Mouse (Mus musculus): ENCODE data around the gene Ccdc93. TPM values are rescaled to one million over a fixed set of nuclear protein-coding genes. Genes with fewer than 3 reads are reported as not detected.
A peak's percentile ranks its signal among the peaks of the same experiment; 100 is the strongest.

Gene Ccdc93
- 37.7 and 43.4 TPM in 2 replicates for total RNA-seq (2017)

GRCm38 (mm10) chr1:121430938-121431928 is at the start of gene Ccdc93:
TSS of gene Ccdc93 (plus strand) at chr1:121431049.
- peak; percentile 81 for ATAC-seq (ENCODE audit: extremely low read depth, insufficient number of reproducible peaks, low FRiP score, poor library complexity, severe bottlenecking)

DNA sequence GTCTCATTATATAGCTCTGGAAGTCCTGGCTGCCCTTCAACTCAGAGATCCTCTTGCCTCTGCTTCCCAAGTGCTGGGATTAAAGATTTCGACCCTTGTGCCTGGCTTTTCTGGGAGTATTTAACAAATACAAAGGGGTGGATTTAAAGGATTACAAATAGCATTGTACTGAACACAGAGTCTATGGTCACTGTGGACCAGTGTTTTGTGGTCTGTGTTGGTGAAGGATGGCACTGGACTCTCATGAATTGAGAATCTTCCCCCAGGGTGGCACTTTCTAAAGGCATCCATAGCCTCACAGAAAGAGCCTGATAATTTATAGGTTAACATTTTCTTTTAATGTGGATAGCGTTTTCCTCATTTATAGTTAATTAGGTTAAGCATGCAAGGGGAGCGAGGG is 49.3 kb upstream of the Ccdc93 start:
- ATAC-seq (ENCODE audit: extremely low read depth, insufficient number of reproducible peaks, low FRiP score, poor library complexity, severe bottlenecking) = no peak

GRCm38 (mm10) chr1:121388312-121388711 is 42.5 kb upstream of the Ccdc93 start:
- ATAC-seq (ENCODE audit: extremely low read depth, insufficient number of reproducible peaks, low FRiP score, poor library complexity, severe bottlenecking) = no peak

- no peak for ATAC-seq (ENCODE audit: extremely low read depth, insufficient number of reproducible peaks, low FRiP score, poor library complexity, severe bottlenecking)
These were observed 42.1 kb upstream of the Ccdc93 start for GRCm38 (mm10) chr1:121388732-121389131.

DNA sequence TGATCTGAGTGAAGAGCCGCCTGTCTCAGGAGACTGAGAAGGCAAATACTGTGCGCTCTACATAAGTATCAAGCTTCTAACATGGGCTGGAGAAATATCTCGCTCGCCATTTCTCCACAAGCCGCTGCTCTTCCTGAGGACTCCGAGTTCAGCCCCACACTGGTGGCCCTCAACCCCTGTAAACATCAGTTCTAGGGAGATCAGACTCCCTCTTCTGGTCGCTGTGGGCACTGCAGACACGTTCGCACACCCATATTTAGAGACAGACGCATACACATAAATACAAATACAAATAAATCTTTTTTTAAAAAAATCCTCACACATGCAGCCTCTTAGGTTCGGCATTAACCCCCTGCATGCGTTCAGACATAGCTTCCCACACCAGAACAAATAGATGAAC is 41.3 kb upstream of the Ccdc93 start:
- ATAC-seq (ENCODE audit: extremely low read depth, insufficient number of reproducible peaks, low FRiP score, poor library complexity, severe bottlenecking) = no peak

DNA sequence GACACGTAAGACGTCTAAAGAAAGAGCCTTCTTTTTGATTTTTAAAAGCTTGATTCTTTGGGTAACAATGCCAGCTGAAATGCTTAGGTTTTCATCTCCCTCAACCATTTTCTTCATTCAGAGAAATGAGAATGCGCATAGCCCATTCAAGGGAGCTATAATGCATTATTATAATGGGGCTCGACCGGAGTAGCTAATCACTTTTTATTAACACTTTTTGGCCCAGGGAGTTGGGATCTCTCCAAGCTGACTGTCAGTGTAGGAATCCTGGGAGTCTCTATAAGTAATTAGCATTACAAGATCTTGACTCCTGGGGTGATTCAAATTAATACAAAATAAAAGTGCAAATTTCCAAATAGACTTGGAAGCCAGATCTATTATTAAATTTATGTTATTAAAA is 40.8 kb upstream of the Ccdc93 start:
- no peak for ATAC-seq (ENCODE audit: extremely low read depth, insufficient number of reproducible peaks, low FRiP score, poor library complexity, severe bottlenecking)

- ATAC-seq (ENCODE audit: extremely low read depth, insufficient number of reproducible peaks, low FRiP score, poor library complexity, severe bottlenecking) = no peak
These were observed 40.4 kb upstream of the Ccdc93 start for GRCm38 (mm10) chr1:121390421-121390820.

DNA sequence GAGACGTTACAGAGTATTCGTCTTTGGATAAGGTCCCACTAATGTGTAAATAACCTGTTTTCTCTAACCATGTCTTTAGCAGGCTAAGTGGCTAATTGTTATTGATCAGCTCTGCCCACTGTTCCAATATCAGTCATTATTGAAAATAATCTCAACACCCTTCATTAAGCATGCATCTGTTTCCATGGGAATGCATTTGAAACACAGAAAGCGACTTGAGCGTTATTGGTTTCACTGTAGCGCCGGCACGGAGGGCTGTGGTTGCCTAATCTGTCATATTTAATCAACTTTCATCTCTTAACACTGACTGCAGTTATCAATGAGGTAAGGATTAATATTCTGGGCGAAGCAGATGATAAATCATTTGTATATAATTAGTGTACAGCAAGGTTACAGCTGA is 40.0 kb upstream of the Ccdc93 start:
- no peak for ATAC-seq (ENCODE audit: extremely low read depth, insufficient number of reproducible peaks, low FRiP score, poor library complexity, severe bottlenecking)

- no peak for ATAC-seq (ENCODE audit: extremely low read depth, insufficient number of reproducible peaks, low FRiP score, poor library complexity, severe bottlenecking)
These were observed 37.7 kb upstream of the Ccdc93 start for GRCm38 (mm10) chr1:121393117-121393516.

DNA sequence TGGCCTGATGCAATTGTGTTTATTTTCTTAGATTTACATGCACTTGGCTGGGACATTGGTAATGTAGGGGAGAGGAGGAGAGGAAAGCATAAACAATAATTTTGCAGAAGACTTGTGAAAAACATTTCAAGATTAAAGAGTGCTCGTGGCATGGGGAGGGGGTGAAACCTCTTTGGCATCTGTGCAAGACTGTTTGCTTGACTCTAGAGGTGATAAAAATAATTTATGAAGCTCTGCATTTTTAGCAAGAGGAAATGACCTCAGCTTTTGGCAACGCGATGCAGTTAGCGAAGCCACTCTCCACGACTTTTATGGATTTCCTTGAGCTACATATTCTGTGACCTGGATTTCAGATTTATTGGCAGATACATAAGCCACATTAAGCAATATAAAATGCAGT is 36.1 kb upstream of the Ccdc93 start:
- ATAC-seq (ENCODE audit: extremely low read depth, insufficient number of reproducible peaks, low FRiP score, poor library complexity, severe bottlenecking) = no peak

DNA sequence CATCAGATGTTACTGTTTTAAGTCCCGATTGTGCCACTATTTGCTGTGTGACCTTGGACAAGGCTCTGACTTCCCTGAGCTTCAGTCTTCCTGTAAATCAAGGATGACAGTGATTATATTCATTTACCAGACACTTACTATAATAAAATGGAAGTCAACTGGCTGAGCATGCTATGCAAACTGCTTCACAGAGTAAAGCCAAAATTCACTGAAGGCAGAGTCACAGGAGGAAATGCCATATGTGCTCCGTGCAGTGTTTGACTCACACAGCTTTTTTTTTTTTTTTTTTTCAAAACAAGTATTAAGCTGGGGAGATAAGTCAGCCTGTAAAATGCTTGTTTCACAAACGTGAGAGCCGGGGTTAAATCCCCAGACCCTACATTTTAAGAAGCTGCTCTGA is 34.3 kb upstream of the Ccdc93 start:
- no peak for ATAC-seq (ENCODE audit: extremely low read depth, insufficient number of reproducible peaks, low FRiP score, poor library complexity, severe bottlenecking)

DNA sequence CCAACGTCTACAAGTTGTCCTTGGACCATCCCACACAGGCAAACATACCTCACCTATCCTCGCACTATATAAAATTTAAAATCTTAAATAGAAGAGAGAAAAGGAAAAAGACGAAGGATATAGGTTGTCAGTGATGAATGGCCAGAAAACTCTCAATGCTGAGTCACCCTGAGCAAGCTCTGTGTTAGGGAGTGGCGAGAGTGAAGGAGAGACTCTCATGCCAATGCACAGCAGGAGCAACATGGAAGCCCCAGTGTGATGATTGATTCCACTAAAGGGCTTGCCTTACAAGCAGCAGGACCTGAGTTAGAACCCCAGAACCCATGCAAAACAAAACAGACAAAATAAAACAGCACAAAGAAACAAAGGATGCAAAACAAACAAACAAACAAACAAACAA is 32.6 kb upstream of the Ccdc93 start:
- ATAC-seq (ENCODE audit: extremely low read depth, insufficient number of reproducible peaks, low FRiP score, poor library complexity, severe bottlenecking) = no peak

GRCm38 (mm10) chr1:121398986-121399881 is 31.6 kb upstream of the Ccdc93 start:
- no peak for ATAC-seq (ENCODE audit: extremely low read depth, insufficient number of reproducible peaks, low FRiP score, poor library complexity, severe bottlenecking)

- no peak for ATAC-seq (ENCODE audit: extremely low read depth, insufficient number of reproducible peaks, low FRiP score, poor library complexity, severe bottlenecking)
These were observed 30.6 kb upstream of the Ccdc93 start for GRCm38 (mm10) chr1:121400243-121400642.

GRCm38 (mm10) chr1:121419084-121419483 is 11.8 kb upstream of the Ccdc93 start:
- no peak for ATAC-seq (ENCODE audit: extremely low read depth, insufficient number of reproducible peaks, low FRiP score, poor library complexity, severe bottlenecking)

GRCm38 (mm10) chr1:121419569-121420265 is 11.1 kb upstream of the Ccdc93 start:
- no peak for ATAC-seq (ENCODE audit: extremely low read depth, insufficient number of reproducible peaks, low FRiP score, poor library complexity, severe bottlenecking)

DNA sequence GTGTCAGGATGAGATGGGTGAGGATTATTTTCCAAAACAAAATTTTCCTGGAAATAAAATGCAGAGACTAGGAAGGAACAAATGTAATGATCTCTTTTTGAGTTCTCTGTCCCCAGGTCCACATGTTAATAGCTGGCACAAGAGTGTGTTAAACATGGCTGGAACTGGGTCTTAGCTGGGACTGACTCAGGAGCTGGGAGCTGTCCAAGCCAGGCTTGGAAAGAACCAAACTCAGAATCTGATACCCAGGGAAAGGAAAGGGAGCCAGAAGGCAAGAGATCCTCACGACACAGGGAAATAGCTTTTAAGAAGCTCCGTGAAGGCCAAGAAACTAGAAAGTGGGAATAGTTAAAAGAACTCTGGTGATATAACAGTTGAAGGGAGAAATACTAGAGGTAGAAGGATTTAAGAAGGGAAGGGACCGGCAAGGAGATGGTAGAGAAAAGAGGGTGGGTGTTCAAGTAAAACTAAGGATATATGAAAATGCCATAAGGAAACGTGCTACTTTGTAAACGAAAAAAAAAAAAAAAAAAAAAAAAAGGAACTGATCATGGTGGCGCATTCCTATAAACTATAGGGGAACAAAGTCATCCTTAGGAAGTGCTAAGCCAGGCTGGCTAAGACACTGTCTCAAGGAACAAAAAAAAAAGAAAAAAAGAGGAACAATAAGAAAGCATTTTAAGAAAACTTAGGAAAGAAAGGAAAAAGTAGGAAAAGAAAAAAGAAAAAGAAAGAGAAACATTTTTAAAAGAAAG is 489 bp upstream of the Ccdc93 start:
- no peak for ATAC-seq (ENCODE audit: extremely low read depth, insufficient number of reproducible peaks, low FRiP score, poor library complexity, severe bottlenecking)

- no peak for ATAC-seq (ENCODE audit: extremely low read depth, insufficient number of reproducible peaks, low FRiP score, poor library complexity, severe bottlenecking)
These were observed 5.1 kb downstream of the Ccdc93 start for GRCm38 (mm10) chr1:121435981-121436380.
